Mouse (Mus musculus) kidney, embryonic 16.5 days (tissue): ENCODE data around the gene Wnt1. TPM values are rescaled to one million over a fixed set of nuclear protein-coding genes. Genes with fewer than 3 reads are reported as not detected.

ENCODE experiments used
- ATAC-seq: fragments of 200-750 bp; cut with Nextera tagmentation; 2 replicates; pipeline ENCODE4 v1.8.0; 2017; ENCODE audit warnings: moderate TSS enrichment; ENCODE audit not compliant: low FRiP score, low TSS enrichment
- H3K27ac ChIP-seq: fragments of 300-500 bp; sonication (generic); 2 replicates; pipeline ENCODE4 v1.5.1; 2014; ENCODE audit warnings: low read length
- H3K27me3 ChIP-seq: fragments of 300-500 bp; sonication (generic); 2 replicates; pipeline ENCODE4 v1.6.1; 2014; ENCODE audit warnings: low read length, control low read depth, mixed read lengths; ENCODE audit not compliant: insufficient read depth
- H3K36me3 ChIP-seq: fragments of 300-500 bp; sonication (generic); 2 replicates; pipeline ENCODE4 v1.6.1; 2014; ENCODE audit warnings: low read length, control low read depth, mixed read lengths; ENCODE audit not compliant: insufficient read depth
- H3K4me1 ChIP-seq: fragments of 300-500 bp; sonication (generic); 2 replicates; pipeline ENCODE4 v1.6.1; 2014; ENCODE audit warnings: low read length, control low read depth, mixed read lengths; ENCODE audit not compliant: insufficient read depth
- H3K4me2 ChIP-seq: fragments of 300-500 bp; sonication (generic); replicated peaks from 2 replicates; pipeline ENCODE4 v1.6.1; 2014; ENCODE audit warnings: low read depth, low read length
- H3K4me3 ChIP-seq: fragments of 300-500 bp; sonication (generic); 2 replicates; pipeline ENCODE4 v1.5.1; 2014; ENCODE audit warnings: mild to moderate bottlenecking, low read length
- H3K9ac ChIP-seq: fragments of 300-500 bp; sonication (generic); replicated peaks from 2 replicates; pipeline ENCODE4 v1.6.1; 2014; ENCODE audit warnings: low read length
- H3K9me3 ChIP-seq: fragments of 300-500 bp; sonication (generic); 2 replicates; pipeline ENCODE4 v1.6.1; 2016; ENCODE audit warnings: low read length, control low read depth
- WGBS: fragments of 180-500 bp; shearing (Covaris S2); extraction: QIAGEN DNeasy Blood & Tissue Kit; methylation state at CpG from one replicate; pipeline ENCODE4 v1.1.7; 2014; 5-methylcytosine and 5-hydroxymethylcytosine counted together
- polyA plus RNA-seq: library from polyadenylated mRNA; unstranded; fragments of >200 nt; fragmentation: Nextera tagmentation; extraction: Ambion mirVana; gene quantifications from 2 replicates; pipeline ENCODE4 v1.2.1, GENCODE M21; 2015

Gene Wnt1
- polyA plus RNA-seq, 1 experiment from 2014 or later, result not detected

GRCm38 (mm10) chr15:98832161-98833058, 42.8 kb downstream of the Wnt1 start:
- Histone ChIP-seq H3K27ac (peak overlapping the region; percentile 94), H3K9ac (0 out of 2 replicates have a peak overlapping the region, but pooled peaks have one; percentile 13), H3K4me2 (peak overlapping the region; percentile 70), H3K27me3 (no peaks in the 10 kb centered on the region), H3K36me3 (peaks cover 48% of the 10 kb centered on the region), H3K4me1 (peaks cover 26% of the 10 kb centered on the region), H3K9me3 (no peaks in the 10 kb centered on the region), H3K4me3 (no peak overlapping the region)
- no peak for ATAC-seq
- WGBS, result 52% methylated on average over 12 of the region's 12 CpGs

- Histone ChIP-seq H3K4me3 (no peak overlapping the region), H3K9ac (no peak overlapping the region), H3K4me2 (no peak overlapping the region), H3K4me1 (peaks cover 26% of the 10 kb centered on the region), H3K9me3 (no peaks in the 10 kb centered on the region), H3K27me3 (no peaks in the 10 kb centered on the region), H3K27ac (no peak overlapping the region), H3K36me3 (peaks cover 52% of the 10 kb centered on the region)
- WGBS, result 83% methylated on average over 11 of the region's 11 CpGs
- no peak for ATAC-seq
These were observed 43.6 kb downstream of the Wnt1 start for GRCm38 (mm10) chr15:98833281-98833680.

- peaks cover 60% of the 10 kb centered on the region for H3K36me3 ChIP-seq
- H3K27ac ChIP-seq, result no peak overlapping the region
- no peak overlapping the region for H3K4me3 ChIP-seq
- H3K9ac ChIP-seq, result no peak overlapping the region
- peaks cover 25% of the 10 kb centered on the region for H3K4me1 ChIP-seq
- H3K27me3 ChIP-seq, result no peaks in the 10 kb centered on the region
- ATAC-seq, result no peak
- no peak overlapping the region for H3K4me2 ChIP-seq
- H3K9me3 ChIP-seq, result no peaks in the 10 kb centered on the region
- 78% methylated on average over 12 of the region's 13 CpGs for WGBS
These were observed 44.4 kb downstream of the Wnt1 start for GRCm38 (mm10) chr15:98834059-98834458.

GRCm38 (mm10) chr15:98835291-98835690, 45.6 kb downstream of the Wnt1 start:
- Histone ChIP-seq H3K4me3 (no peak overlapping the region), H3K27ac (no peak overlapping the region), H3K9me3 (no peaks in the 10 kb centered on the region), H3K27me3 (no peaks in the 10 kb centered on the region), H3K9ac (no peak overlapping the region), H3K36me3 (peaks cover 72% of the 10 kb centered on the region), H3K4me2 (no peak overlapping the region), H3K4me1 (peaks cover 13% of the 10 kb centered on the region)
- WGBS, result 95% methylated on average over 14 of the region's 14 CpGs
- ATAC-seq, result no peak

GRCm38 (mm10) chr15:98837006-98837742, 47.5 kb downstream of the Wnt1 start:
- peaks cover 91% of the 10 kb centered on the region for H3K36me3 ChIP-seq
- ATAC-seq, result no peak
- H3K4me1 ChIP-seq, result peaks cover 7% of the 10 kb centered on the region
- no peaks in the 10 kb centered on the region for H3K9me3 ChIP-seq
- no peak overlapping the region for H3K9ac ChIP-seq
- no peak overlapping the region for H3K4me3 ChIP-seq
- no peak overlapping the region for H3K27ac ChIP-seq
- H3K4me2 ChIP-seq, result no peak overlapping the region
- no peaks in the 10 kb centered on the region for H3K27me3 ChIP-seq
- 90% methylated on average over 21 of the region's 21 CpGs for WGBS

- no peaks in the 10 kb centered on the region for H3K9me3 ChIP-seq
- no peak overlapping the region for H3K4me2 ChIP-seq
- no peak for ATAC-seq
- H3K4me3 ChIP-seq, result no peak overlapping the region
- WGBS, result 74% methylated on average over 4 of the region's 4 CpGs
- H3K27me3 ChIP-seq, result no peaks in the 10 kb centered on the region
- H3K9ac ChIP-seq, result no peak overlapping the region
- H3K4me1 ChIP-seq, result peaks cover 2% of the 10 kb centered on the region
- peaks cover 96% of the 10 kb centered on the region for H3K36me3 ChIP-seq
- no peak overlapping the region for H3K27ac ChIP-seq
These were observed 48.1 kb downstream of the Wnt1 start for GRCm38 (mm10) chr15:98837743-98838103.

GRCm38 (mm10) chr15:98839161-98839560, 49.5 kb downstream of the Wnt1 start:
- no peak overlapping the region for H3K9ac ChIP-seq
- no peak overlapping the region for H3K4me3 ChIP-seq
- no peaks in the 10 kb centered on the region for H3K4me1 ChIP-seq
- peaks cover 97% of the 10 kb centered on the region for H3K36me3 ChIP-seq
- no peak overlapping the region for H3K27ac ChIP-seq
- no peak overlapping the region for H3K4me2 ChIP-seq
- no peaks in the 10 kb centered on the region for H3K9me3 ChIP-seq
- no peaks in the 10 kb centered on the region for H3K27me3 ChIP-seq
- no peak for ATAC-seq
- 94% methylated on average over 14 of the region's 14 CpGs for WGBS

GRCm38 (mm10) chr15:98839671-98840585, 50.3 kb downstream of the Wnt1 start:
- H3K9me3 ChIP-seq, result no peaks in the 10 kb centered on the region
- no peak overlapping the region for H3K27ac ChIP-seq
- H3K36me3 ChIP-seq, result peaks cover 98% of the 10 kb centered on the region
- no peaks in the 10 kb centered on the region for H3K27me3 ChIP-seq
- no peak overlapping the region for H3K4me2 ChIP-seq
- H3K9ac ChIP-seq, result no peak overlapping the region
- WGBS, result 95% methylated on average over 30 of the region's 30 CpGs
- H3K4me1 ChIP-seq, result no peaks in the 10 kb centered on the region
- no peak for ATAC-seq
- no peak overlapping the region for H3K4me3 ChIP-seq
